In genomic region chr11:46165866-46166585, GRCm38 (mm10) we compare ENCODE assay signal across 7 mouse cellular contexts. TPM values are rescaled to one million over a fixed set of nuclear protein-coding genes. Genes with fewer than 3 reads are reported as not detected.
DNase-seq lines count a peak whose midpoint lies in the region; ATAC-seq lines count a peak whose summit lies in the region.

TSS of gene Nipal4 (minus strand) at chr11:46166508.

- DNase-seq in left cerebral cortex, postnatal 4 days, result peak; percentile 6
- no peak for DNase-seq in left cerebral cortex, adult 11 months (ENCODE audit: low spot score)
- peak; percentile 39 for DNase-seq in adrenal gland, postnatal 14 days
- peak; percentile 34 to 42 for DNase-seq in kidney, postnatal 4 days
- DNase-seq in urinary bladder, postnatal 4 days (ENCODE audit: low spot score in 2 of 2), result peak; percentile 41 to 69

- H3K36me3 ChIP-seq in forebrain, embryonic 13.5 days (ENCODE audit: poor library complexity, severe bottlenecking), result no peaks in the 10 kb centered on the region
- no peaks in the 10 kb centered on the region for H3K36me3 ChIP-seq in midbrain, embryonic 15.5 days (replicated peaks)

- H3K4me2 ChIP-seq in forebrain, embryonic 13.5 days, result peak within 1 kb of the TSS; percentile 94
- peak within 1 kb of the TSS; percentile 92 for H3K4me2 ChIP-seq in midbrain, embryonic 15.5 days

- H3K4me1 ChIP-seq in forebrain, embryonic 13.5 days, result peaks cover 16% of the 10 kb centered on the region
- H3K4me1 ChIP-seq in midbrain, embryonic 15.5 days, result peaks cover 9% of the 10 kb centered on the region

- peak within 1 kb of the TSS; percentile 49 for H3K4me3 ChIP-seq in forebrain, embryonic 13.5 days
- peak within 1 kb of the TSS; percentile 50 for H3K4me3 ChIP-seq in midbrain, embryonic 15.5 days

- intact Hi-C loops in left cerebral cortex, postnatal 4 days (cut with DNase I), result no loop called here

- WGBS in forebrain, embryonic 13.5 days, result 2% methylated on average over 36 of the region's 40 CpGs
- WGBS in midbrain, embryonic 15.5 days, result 3% methylated on average over 40 of the region's 40 CpGs

- peaks cover 19% of the 10 kb centered on the region for H3K27me3 ChIP-seq in forebrain, embryonic 13.5 days
- peaks cover 9% of the 10 kb centered on the region; the same call in 1 of the 2 replicates for H3K27me3 ChIP-seq in midbrain, embryonic 15.5 days (replicated peaks)

- peak within 1 kb of the TSS; percentile 60 for H3K9ac ChIP-seq in forebrain, embryonic 13.5 days
- peak within 1 kb of the TSS; percentile 36 for H3K9ac ChIP-seq in midbrain, embryonic 15.5 days

- ATAC-seq in forebrain, embryonic 13.5 days, result peak; percentile 63
- ATAC-seq in midbrain, embryonic 15.5 days (replicated peaks), result no peak; the same call in 1 of the 2 replicates

- H3K27ac ChIP-seq in forebrain, embryonic 13.5 days, result no peak within 1 kb of the TSS
- H3K27ac ChIP-seq in midbrain, embryonic 15.5 days, result no peak within 1 kb of the TSS

- no peaks in the 10 kb centered on the region for H3K9me3 ChIP-seq in forebrain, embryonic 13.5 days (replicated peaks)
- H3K9me3 ChIP-seq in midbrain, embryonic 15.5 days, result no peaks in the 10 kb centered on the region

RNA-seq across cellular contexts. Expression of gene Nipal4, which starts in this region (rescaled TPM):
- under 1 TPM; 0.10 to 0.22 TPM for total RNA-seq in left cerebral cortex, postnatal 4 days (2021)
- not detected in 2 replicates for total RNA-seq in adrenal gland, postnatal 14 days (2021)
- 0.38 and 0.40 TPM in 2 replicates for polyA plus RNA-seq in forebrain, embryonic 13.5 days (2015; fragmentation: Nextera tagmentation; extraction: Ambion mirVana)
- 0.43 TPM in 2 replicates for polyA plus RNA-seq in midbrain, embryonic 15.5 days (2015; fragmentation: Nextera tagmentation; extraction: Ambion mirVana)

Comparison
In these comparisons a context has a peak if more than half of its experiments do, and no peak if none do; other contexts are left out.
1. Peak in DNase-seq in left cerebral cortex, postnatal 4 days; RNA of the gene not detected or under 1 TPM.
2. Peak in DNase-seq in adrenal gland, postnatal 14 days; RNA of the gene not detected or under 1 TPM.
3. Peak in ATAC-seq, H3K4me3 ChIP-seq, H3K9ac ChIP-seq and H3K4me2 ChIP-seq in forebrain, embryonic 13.5 days; RNA of the gene not detected or under 1 TPM.